Mouse (Mus musculus) kidney, adult 2 months (tissue): ENCODE measurements around the gene Sptb.

Source experiments
- CTCF ChIP-seq: fragments of 200-500 bp; conservative IDR thresholded peaks from 2 replicates; pipeline ENCODE4 v1.5.1; 2011; ENCODE audit warnings: low read depth, mild to moderate bottlenecking, control low read depth, low read length, moderate library complexity, mixed read lengths; ENCODE audit not compliant: insufficient read depth, insufficient read length
- POLR2A ChIP-seq: fragments of 200-500 bp; IDR thresholded peaks from one replicate; pipeline ENCODE4 v1.6.1; 2011; ENCODE audit warnings: low read depth, low read length, control low read depth

DNA sequence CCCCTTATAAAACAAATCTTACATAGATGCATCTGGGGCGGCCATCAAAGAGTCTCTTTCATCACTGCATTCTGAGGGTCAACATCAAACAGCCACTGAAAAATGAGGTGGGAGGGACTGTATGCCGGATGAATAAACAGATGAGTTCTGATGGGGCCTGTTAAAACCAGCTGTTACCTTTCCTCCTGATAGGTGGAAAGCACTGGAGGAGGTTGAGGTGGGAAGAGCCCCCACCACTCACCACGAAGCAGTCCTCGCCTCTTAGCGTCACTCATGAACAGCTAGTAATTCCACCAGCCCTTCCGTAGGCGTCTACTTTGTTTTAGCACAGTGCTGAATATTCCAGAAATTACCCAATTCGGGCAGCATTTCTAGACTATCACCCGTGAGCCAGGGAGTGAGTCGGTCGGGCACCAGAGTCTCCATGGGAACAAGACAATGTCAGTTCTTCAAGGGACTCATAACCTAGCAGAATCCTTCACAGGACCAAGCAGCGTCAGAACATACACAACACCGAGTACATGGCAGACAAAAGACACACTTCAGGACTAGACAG, 13.9 kb downstream of the Sptb start:
- TF ChIP-seq CTCF (no peak), POLR2A (no peak)
